Mouse (Mus musculus) cerebellum, adult 2 months (tissue): ENCODE results near the gene Gli3.

Experiments used
- CTCF ChIP-seq: fragments of 200-500 bp; IDR thresholded peaks from 2 replicates; pipeline ENCODE4 v1.5.1; 2011; ENCODE audit warnings: low read depth, mild to moderate bottlenecking, control low read depth, low read length, moderate library complexity, borderline replicate concordance; ENCODE audit not compliant: insufficient read depth
- POLR2A ChIP-seq: fragments of 200-500 bp; IDR thresholded peaks from 2 replicates; pipeline ENCODE4 v1.6.1; 2011; ENCODE audit warnings: low read length, control low read depth, borderline replicate concordance; ENCODE audit not compliant: insufficient read depth

DNA sequence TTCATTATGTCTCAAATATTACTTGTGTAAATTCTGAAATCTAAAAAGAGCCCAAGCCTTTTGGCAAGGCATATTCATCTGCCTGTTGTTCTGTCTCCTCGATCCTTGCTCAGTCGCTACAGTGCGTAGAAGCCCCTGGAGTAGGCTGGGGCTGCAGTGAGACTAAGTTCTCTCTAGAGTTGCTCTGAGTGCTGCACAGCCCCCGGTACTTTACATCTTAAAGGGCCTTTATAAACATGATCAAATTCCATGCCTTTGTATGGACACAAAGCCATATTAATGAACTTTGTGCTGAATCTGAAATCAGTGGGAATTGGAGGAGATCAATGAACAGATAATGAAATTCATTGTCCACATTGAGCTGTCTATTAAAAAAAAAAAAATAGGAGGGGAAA lies 251.3 kb downstream of the Gli3 start:
- TF ChIP-seq CTCF (no peak), POLR2A (no peak)
